Mouse (Mus musculus) CD4-positive naive resting alpha-beta T cell, adult 76 days (primary cell): Measurements from ENCODE around the gene Zhx3. TPM values are rescaled to one million over a fixed set of nuclear protein-coding genes. Genes with fewer than 3 reads are reported as not detected.

ENCODE experiments used
- total RNA-seq: library from RNA; stranded (reverse); gene quantifications from one replicate; pipeline ENCODE4 v1.2.4, GENCODE M21; 2023

The Zhx3 gene
- total RNA-seq = 13.4 TPM

GRCm38 (mm10) chr2:160872890-160873382 is at the start of gene Zhx3:
Zhx3 (minus strand) TSS chr2:160872998.

GRCm38 (mm10) chr2:160912231-160912671 is 39.5 kb upstream of the Zhx3 start, which contains the start of gene Emilin3:
Emilin3 (minus strand) TSS chr2:160912328.

GRCm38 (mm10) chr2:160880453-160881195 is 7.8 kb upstream of the Zhx3 start, which contains the start of gene Lpin3:
Lpin3 (plus strand) TSS chr2:160880670.

GRCm38 (mm10) chr2:160731117-160731838 is 141.5 kb downstream of the Zhx3 start, which contains the start of gene Plcg1:
Plcg1 (plus strand) TSS chr2:160731300.

Other genes starting within 250 kb of the Zhx3 start
- gene Top1, start 227.1 kb downstream of the Zhx3 start, total RNA-seq = 164 TPM
- 335 TPM for gene Plcg1, start 141.7 kb downstream of the Zhx3 start, total RNA-seq
- gene Lpin3, start 7.7 kb upstream of the Zhx3 start, total RNA-seq = 1.4 TPM
- gene Emilin3, start 39.3 kb upstream of the Zhx3 start, total RNA-seq = not detected
- gene Chd6, start 236.1 kb upstream of the Zhx3 start, total RNA-seq = 111 TPM